Mouse (Mus musculus) regulatory T cell (primary cell): Measurements from ENCODE around the gene Stoml1.

Experiments
- in situ Hi-C: fragments of 300-600 bp; cut with MboI, MseI; formaldehyde crosslinking; loops from one replicate; pipeline ENCODE4 v1.15.1; 2025; ENCODE audit warnings: high pct_unique_total_duplicates

Stoml1 gene

DNA sequence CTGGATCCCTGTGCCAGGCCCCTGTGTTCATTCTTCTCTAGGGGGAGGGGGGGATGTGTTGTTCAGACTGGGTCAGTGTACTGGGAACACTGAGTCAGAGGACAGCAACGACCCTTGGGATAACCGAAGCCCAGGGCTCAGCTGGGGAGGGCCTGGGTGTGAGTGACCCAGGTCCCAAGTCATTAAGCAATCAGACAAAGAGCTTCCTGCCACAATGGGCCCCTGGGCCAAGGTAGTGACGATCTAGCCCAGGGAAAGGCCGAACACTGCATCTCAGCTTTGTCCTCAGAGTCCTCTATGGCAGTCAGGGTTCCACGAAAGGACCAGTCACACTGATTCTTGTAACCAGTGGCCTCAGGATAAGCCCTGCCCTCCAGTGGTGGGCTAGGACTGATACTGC, 50.2 kb downstream of the Stoml1 start:
- in situ Hi-C loops: no loop called here

DNA sequence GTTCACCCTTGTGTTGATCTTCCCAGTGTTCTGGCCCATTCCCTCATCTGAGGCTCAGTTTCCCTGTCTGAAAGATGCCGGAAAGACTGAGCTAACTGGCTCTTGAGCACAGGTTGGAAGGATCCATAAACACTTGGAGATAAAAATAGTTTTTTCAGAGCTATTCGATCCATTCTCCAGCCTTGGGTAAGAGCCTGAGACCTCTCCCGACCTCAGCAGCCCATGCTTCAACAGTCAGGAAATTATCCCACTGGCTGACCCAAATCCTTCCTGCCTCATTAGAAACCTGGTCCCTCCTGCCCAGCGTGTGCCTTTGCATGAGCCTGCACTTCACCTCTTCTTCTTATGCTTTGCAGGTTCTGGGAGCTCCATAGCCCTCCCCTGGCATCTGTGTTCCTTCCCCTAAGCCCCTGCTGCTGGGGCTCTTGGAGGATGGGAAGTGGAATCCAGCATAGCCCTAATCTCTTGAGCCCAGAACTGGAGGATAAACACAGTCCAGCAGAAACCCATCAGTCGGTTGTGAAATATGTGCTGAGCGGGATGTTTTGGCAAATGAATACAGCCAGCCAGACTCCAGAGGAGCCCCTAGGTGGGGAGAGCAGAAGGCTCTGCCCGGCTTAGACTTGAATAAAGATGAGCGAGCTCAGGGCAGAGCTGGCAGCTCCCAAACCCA, 50.8 kb downstream of the Stoml1 start:
- in situ Hi-C loops: no loop called here

DNA sequence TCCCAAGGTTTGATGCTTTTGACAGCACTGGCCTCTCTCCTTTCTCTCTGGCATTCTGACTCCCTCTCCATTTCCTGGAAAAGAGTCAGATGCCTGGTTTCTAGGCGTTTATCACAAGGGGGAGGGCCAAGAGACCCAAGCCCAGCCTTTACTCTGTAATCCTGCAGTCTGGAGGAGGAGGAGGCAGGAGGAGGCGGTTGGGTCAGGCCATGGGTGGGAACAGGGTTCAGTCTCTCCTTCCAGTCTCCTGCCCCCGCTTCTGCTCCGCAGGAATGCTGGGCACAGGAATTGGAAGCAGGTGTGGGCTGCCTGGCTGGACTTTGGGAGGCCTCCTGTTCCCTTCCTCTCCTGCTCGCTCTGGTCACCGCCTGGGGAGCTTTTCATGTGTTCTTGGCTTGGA, 52.7 kb downstream of the Stoml1 start:
- in situ Hi-C loops: no loop called here

DNA sequence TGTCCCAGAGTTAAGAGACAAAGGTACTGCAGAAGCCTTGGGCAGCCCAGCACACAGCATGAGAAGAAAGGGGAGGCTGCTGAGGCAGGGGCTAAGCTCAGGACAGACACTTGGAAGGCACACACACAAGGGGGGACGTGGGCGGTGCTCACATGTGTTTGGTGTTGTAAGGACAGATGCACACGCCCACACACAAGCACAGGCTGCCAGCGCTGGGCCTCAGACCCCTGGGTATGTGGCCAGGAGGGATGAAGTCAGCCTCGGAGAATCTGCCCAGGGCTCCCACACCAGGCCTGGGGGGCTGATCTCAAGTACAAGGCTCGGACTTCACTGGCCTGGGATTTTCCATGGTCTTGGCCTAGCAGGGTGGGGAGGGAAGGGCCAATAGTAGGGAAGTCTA, 55.4 kb downstream of the Stoml1 start:
- in situ Hi-C loops: no loop called here

DNA sequence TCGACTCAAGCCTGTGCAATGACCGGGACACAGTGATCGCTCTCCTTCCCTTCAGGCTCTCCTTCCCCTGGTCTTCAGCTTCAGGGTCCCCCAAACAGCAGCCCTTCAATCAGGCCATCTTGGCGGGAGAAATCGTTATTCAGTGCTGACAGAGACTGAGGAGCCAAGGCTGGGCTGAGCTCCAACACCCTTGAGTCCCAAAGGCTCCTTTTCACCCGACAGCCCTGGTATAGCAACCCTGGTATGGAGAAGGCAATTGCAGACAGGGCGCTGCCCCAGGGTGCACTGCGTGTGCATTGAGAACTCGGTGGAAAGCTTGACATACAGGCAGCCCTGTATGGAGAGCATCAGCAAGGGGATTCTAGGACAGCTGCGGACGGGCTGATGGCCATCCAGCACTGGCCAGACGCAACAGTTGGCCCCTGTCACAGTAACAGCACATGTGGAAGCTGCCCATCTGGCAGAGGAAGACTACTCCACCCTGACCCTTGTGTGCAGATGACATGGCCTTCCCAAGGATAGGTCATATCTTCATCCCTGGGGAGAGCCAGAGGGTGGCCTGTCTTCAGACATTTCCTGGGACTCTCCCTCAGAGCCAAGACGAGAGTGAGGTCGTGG, 57.2 kb downstream of the Stoml1 start:
- in situ Hi-C loops: loop anchor here (5.0 kb wide), 1 partner anchor 248 kb away; the partner anchor contains the start of gene Stra6

DNA sequence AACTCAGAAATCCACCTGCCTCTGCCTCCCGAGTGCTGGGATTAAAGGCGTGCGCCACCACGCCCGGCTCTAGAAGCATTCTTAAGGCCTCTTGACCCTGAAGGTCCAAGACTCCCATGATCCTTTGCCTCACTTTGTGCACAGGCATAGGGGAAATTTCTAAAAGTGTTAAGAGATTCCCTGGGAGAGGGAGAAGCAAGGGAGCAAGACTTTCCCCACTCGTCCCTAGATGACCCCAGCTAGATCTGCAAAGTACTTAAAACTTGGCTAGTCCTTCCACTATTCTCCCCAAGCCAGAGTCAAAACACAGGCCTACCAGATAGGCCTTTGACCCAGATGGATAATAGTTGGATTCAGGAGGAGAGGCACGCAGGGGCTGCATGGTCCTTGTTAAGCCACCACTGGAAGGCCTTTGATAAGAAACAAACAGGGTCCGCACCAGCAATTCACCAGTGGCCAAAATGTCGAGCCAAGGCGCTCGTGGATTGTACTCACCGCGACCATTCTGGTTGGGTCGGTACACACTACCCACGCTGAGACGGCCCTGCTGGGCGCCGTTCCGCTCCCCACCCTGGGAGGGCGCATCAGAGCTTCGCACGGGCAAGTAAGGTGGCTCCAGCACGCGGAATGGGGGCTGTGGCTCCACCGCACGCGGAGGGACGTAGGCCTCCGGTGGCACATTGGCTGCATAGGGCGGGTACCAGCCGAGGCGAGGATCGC, 58.4 kb downstream of the Stoml1 start:
- in situ Hi-C loops: loop anchor here (5.0 kb wide), 1 partner anchor 249 kb away; the partner anchor contains the start of gene Stra6
